Mouse (Mus musculus): ENCODE data around the gene Esp8.
A peak's percentile ranks its signal among the peaks of the same experiment; 100 is the strongest.
"Not testable (repeated sequence)": the region's sequence is repeated elsewhere in the genome, so short reads cannot be mapped to it uniquely, and the experiment has no call there.

The Esp8 gene

GRCm38 (mm10) chr17:40519818-40520217 lies at the start of gene Esp8:
Gene Esp8, plus strand, starts transcription at chr17:40520022.
- DNase-seq: peak; percentile 4

GRCm38 (mm10) chr17:40483566-40483965 lies 36.3 kb upstream of the Esp8 start:
- not testable (repeated sequence) for DNase-seq

- not testable (repeated sequence) for DNase-seq
Observed at GRCm38 (mm10) chr17:40495468-40496185, 24.2 kb upstream of the Esp8 start.

- no peak for DNase-seq
Observed at GRCm38 (mm10) chr17:40529813-40530212, 10.0 kb downstream of the Esp8 start.

GRCm38 (mm10) chr17:40531147-40531546 lies 11.3 kb downstream of the Esp8 start:
- no peak for DNase-seq

- DNase-seq: not testable (repeated sequence)
Observed at GRCm38 (mm10) chr17:40547005-40547404, 27.2 kb downstream of the Esp8 start.

- DNase-seq: peak; percentile 42
Observed at GRCm38 (mm10) chr17:40553470-40553869, 33.6 kb downstream of the Esp8 start.

GRCm38 (mm10) chr17:40561207-40561606 lies 41.4 kb downstream of the Esp8 start, which contains the start of gene Esp6:
Gene Esp6, plus strand, starts transcription at chr17:40561507.
- no peak for DNase-seq
